Mouse (Mus musculus): ENCODE data around the gene Nvl.

GRCm38 (mm10) chr1:181138730-181139129, 5.3 kb downstream of the Nvl start:
- no peak for TF ChIP-seq GATA1 (IDR thresholded peaks at IDR 0.05; ENCODE audit: borderline replicate concordance, low read length)
- no peak for TF ChIP-seq FLI1 (IDR thresholded peaks at IDR 0.05; ENCODE audit: low read length)
